In genomic region chr11:5954435-5954834, GRCm38 (mm10) we compare ENCODE assay signal across 14 mouse cellular contexts. TPM values are rescaled to one million over a fixed set of nuclear protein-coding genes. Genes with fewer than 3 reads are reported as not detected.
DNase-seq lines count a peak whose midpoint lies in the region; ATAC-seq and TF ChIP-seq lines count a peak whose summit lies in the region.
"Had no signal": no experiment of that assay in that cellular context is flagged by ENCODE, and none has a peak within 500 bp of the region (broad histone marks: within the 10 kb centered on the region; RNA-seq: fewer than 3 reads in every experiment).

No protein-coding gene starts in this region.

- DNase-seq in heart, postnatal 25 days (ENCODE audit: low spot score), result no peak
- DNase-seq in midbrain, postnatal 0 days (ENCODE audit: low spot score), result no peak
- DNase-seq in frontal cortex, postnatal 25 days (ENCODE audit: low spot score in 2 of 2), result no peak
- no peak for DNase-seq in adrenal gland, postnatal 4 days (ENCODE audit: low spot score in 2 of 2)
- DNase-seq in ovary, postnatal 36 days (ENCODE audit: low spot score), result no peak

- no peak for ATAC-seq in heart, embryonic 14.5 days (ENCODE audit: insufficient number of reproducible peaks, insufficient read depth, low FRiP score, low read depth)
- no peak for ATAC-seq in midbrain, embryonic 13.5 days
- ATAC-seq in midbrain, postnatal 0 days (ENCODE audit: low FRiP score), result no peak
- ATAC-seq in liver, embryonic 16.5 days (ENCODE audit: low read depth), result no peak

- peaks cover 3% of the 10 kb centered on the region for H3K36me3 ChIP-seq in heart, embryonic 14.5 days (ENCODE audit: control insufficient read depth, insufficient read depth, low read length)
- H3K36me3 ChIP-seq in midbrain, embryonic 13.5 days, result peaks cover 8% of the 10 kb centered on the region
- H3K36me3 ChIP-seq in midbrain, postnatal 0 days (ENCODE audit: insufficient read depth, low read length), result peaks cover 2% of the 10 kb centered on the region; the same call in 1 of the 2 replicates
- no peaks in the 10 kb centered on the region for H3K36me3 ChIP-seq in liver, embryonic 16.5 days (ENCODE audit: control insufficient read depth, insufficient read depth)

- H3K4me2 ChIP-seq in heart, embryonic 14.5 days (ENCODE audit: low read length), result peak overlapping the region; percentile 84
- no peak overlapping the region for H3K4me2 ChIP-seq in midbrain, embryonic 13.5 days (replicated peaks)
- H3K4me2 ChIP-seq in midbrain, postnatal 0 days (ENCODE audit: low read depth, low read length, poor library complexity, severe bottlenecking), result no peak overlapping the region
- peak overlapping the region; percentile 87; the same call in 1 of the 2 replicates for H3K4me2 ChIP-seq in liver, embryonic 16.5 days (ENCODE audit: low read depth, low read length)

- no peak for TF ChIP-seq CTCF in midbrain, postnatal 0 days (IDR thresholded peaks at IDR 0.05)

- no peaks in the 10 kb centered on the region for H3K27me3 ChIP-seq in heart, embryonic 14.5 days (ENCODE audit: control insufficient read depth, insufficient read depth, low read length)
- H3K27me3 ChIP-seq in midbrain, embryonic 13.5 days, result no peaks in the 10 kb centered on the region
- H3K27me3 ChIP-seq in midbrain, postnatal 0 days (ENCODE audit: insufficient read depth, low read length), result no peaks in the 10 kb centered on the region
- no peaks in the 10 kb centered on the region for H3K27me3 ChIP-seq in liver, embryonic 16.5 days (ENCODE audit: control insufficient read depth, insufficient read depth, low read depth, low read length)
- H3K27me3 ChIP-seq: embryonic facial prominence, embryonic 13.5 days; forebrain, embryonic 13.5 days had no signal

- no peaks in the 10 kb centered on the region for H3K9me3 ChIP-seq in heart, embryonic 14.5 days (ENCODE audit: control insufficient read depth, low read length)
- no peaks in the 10 kb centered on the region for H3K9me3 ChIP-seq in midbrain, embryonic 13.5 days
- no peaks in the 10 kb centered on the region for H3K9me3 ChIP-seq in midbrain, postnatal 0 days (ENCODE audit: low read length)
- H3K9me3 ChIP-seq in liver, embryonic 16.5 days (replicated peaks; ENCODE audit: control insufficient read depth, low read length), result no peaks in the 10 kb centered on the region
- H3K9me3 ChIP-seq: embryonic facial prominence, embryonic 13.5 days; forebrain, embryonic 13.5 days had no signal

- H3K27ac ChIP-seq in heart, embryonic 14.5 days (replicated peaks in 1 of 2; ENCODE audit: control insufficient read depth in 1 of 2, insufficient read depth in 1 of 2, low read depth in 2 of 2, low read length in 2 of 2), result peak overlapping the region in 1 of 2 experiments; percentile 90; a peak in 1 of 4 replicates
- H3K27ac ChIP-seq in midbrain, embryonic 13.5 days, result no peak overlapping the region
- no peak overlapping the region for H3K27ac ChIP-seq in midbrain, postnatal 0 days (ENCODE audit: low read depth, low read length)
- no peak overlapping the region for H3K27ac ChIP-seq in liver, embryonic 16.5 days (ENCODE audit: low read length)

- H3K9ac ChIP-seq in heart, embryonic 14.5 days (ENCODE audit: low read length), result no peak overlapping the region
- H3K9ac ChIP-seq in midbrain, embryonic 13.5 days (replicated peaks), result peak overlapping the region; percentile 97; the same call in 1 of the 2 replicates
- no peak overlapping the region for H3K9ac ChIP-seq in midbrain, postnatal 0 days (replicated peaks; ENCODE audit: low read length, poor library complexity, severe bottlenecking)
- H3K9ac ChIP-seq in liver, embryonic 16.5 days (ENCODE audit: low read depth, low read length), result no peak overlapping the region

- H3K4me1 ChIP-seq in heart, embryonic 14.5 days (ENCODE audit: control insufficient read depth in 2 of 2, insufficient read depth in 2 of 2, low read length in 2 of 2), result peaks cover 14 to 47% of the 10 kb centered on the region in 2 experiments
- H3K4me1 ChIP-seq in midbrain, embryonic 13.5 days (replicated peaks), result peaks cover 30% of the 10 kb centered on the region
- H3K4me1 ChIP-seq in midbrain, postnatal 0 days (ENCODE audit: insufficient read depth, low read length), result no peaks in the 10 kb centered on the region
- peaks cover 14% of the 10 kb centered on the region for H3K4me1 ChIP-seq in liver, embryonic 16.5 days (ENCODE audit: control insufficient read depth, low read depth, low read length)

- WGBS in heart, embryonic 14.5 days, result 65% methylated on average over 5 of the region's 5 CpGs
- 80% methylated on average over 5 of the region's 5 CpGs for WGBS in midbrain, embryonic 13.5 days
- WGBS in midbrain, postnatal 0 days, result 81% methylated on average over 5 of the region's 5 CpGs
- WGBS in liver, embryonic 16.5 days (ENCODE audit: insufficient replicate concordance), result 57% methylated on average over 5 of the region's 5 CpGs

- intact Hi-C loops in heart, postnatal 25 days (cut with DNase I), result loop anchor here (5.0 kb wide), 1 partner anchor 72 kb away; no protein-coding TSS in a partner anchor

- no peak overlapping the region for H3K4me3 ChIP-seq in heart, embryonic 14.5 days (ENCODE audit: control insufficient read depth in 1 of 2, insufficient read depth in 1 of 2, low read depth in 1 of 2, low read length in 2 of 2)
- no peak overlapping the region for H3K4me3 ChIP-seq in midbrain, embryonic 13.5 days (replicated peaks)
- no peak overlapping the region for H3K4me3 ChIP-seq in midbrain, postnatal 0 days (ENCODE audit: low read depth, low read length)
- no peak overlapping the region for H3K4me3 ChIP-seq in liver, embryonic 16.5 days (ENCODE audit: low read depth, low read length)

RNA-seq across cellular contexts. Expression of gene Ykt6, which starts 1.1 kb away (rescaled TPM):
- polyA plus RNA-seq in heart, embryonic 14.5 days (2014; fragmentation: Nextera tagmentation; extraction: Ambion mirVana), result 17.8 and 19.1 TPM in 2 replicates
- 10 to 100 TPM; 60.9 to 64.9 TPM for total RNA-seq in heart, postnatal 25 days (2021)
- 78.8 and 84.0 TPM in 2 replicates for polyA plus RNA-seq in midbrain, embryonic 13.5 days (2015; fragmentation: Nextera tagmentation; extraction: Ambion mirVana)
- total RNA-seq in midbrain, postnatal 0 days (2014; rRNA removed), result 148 and 151 TPM in 2 replicates
- polyA plus RNA-seq in midbrain, postnatal 0 days (2015; fragmentation: Nextera tagmentation; extraction: Ambion mirVana), result 87.0 and 89.0 TPM in 2 replicates
- polyA plus RNA-seq in liver, embryonic 16.5 days (2015; fragmentation: Nextera tagmentation; extraction: Ambion mirVana), result 16.8 and 17.7 TPM in 2 replicates
- total RNA-seq in adrenal gland, postnatal 4 days (2021), result 10 to 100 TPM; 97.9 to 98.2 TPM

RNA-seq across cellular contexts. Expression of gene Gck, which starts 4.6 kb away (rescaled TPM):
- polyA plus RNA-seq in heart, embryonic 14.5 days (2014; fragmentation: Nextera tagmentation; extraction: Ambion mirVana), result 0.39 and 0.65 TPM in 2 replicates
- 1 to 10 TPM; 7.4 to 9.4 TPM for total RNA-seq in heart, postnatal 25 days (2021)
- 6.1 and 6.8 TPM in 2 replicates for polyA plus RNA-seq in midbrain, embryonic 13.5 days (2015; fragmentation: Nextera tagmentation; extraction: Ambion mirVana)
- total RNA-seq in midbrain, postnatal 0 days (2014; rRNA removed), result 7.6 and 7.7 TPM in 2 replicates
- 13.2 and 14.1 TPM in 2 replicates for polyA plus RNA-seq in midbrain, postnatal 0 days (2015; fragmentation: Nextera tagmentation; extraction: Ambion mirVana)
- polyA plus RNA-seq in liver, embryonic 16.5 days (2015; fragmentation: Nextera tagmentation; extraction: Ambion mirVana), result 0.48 and 0.57 TPM in 2 replicates
- 1 to 10 TPM; 5.1 to 6.3 TPM for total RNA-seq in adrenal gland, postnatal 4 days (2021)
- total RNA-seq: hematopoietic stem cell, adult 5-6 weeks; megakaryocyte, adult 5-6 weeks had no signal

RNA-seq across cellular contexts. Expression of gene Myl7, which starts 55.9 kb away (rescaled TPM):
- 5,314 and 7,420 TPM in 2 replicates for polyA plus RNA-seq in heart, embryonic 14.5 days (2014; fragmentation: Nextera tagmentation; extraction: Ambion mirVana)
- total RNA-seq in heart, postnatal 25 days (2021), result 100 to 1,000 TPM; 742 to 813 TPM
- 0.39 and 0.50 TPM in 2 replicates for polyA plus RNA-seq in midbrain, embryonic 13.5 days (2015; fragmentation: Nextera tagmentation; extraction: Ambion mirVana)
- total RNA-seq in midbrain, postnatal 0 days (2014; rRNA removed), result not detected in 2 replicates
- polyA plus RNA-seq in midbrain, postnatal 0 days (2015; fragmentation: Nextera tagmentation; extraction: Ambion mirVana), result 0.31 TPM in 1 of 2 replicates, not detected in the other
- 4.3 and 4.8 TPM in 2 replicates for polyA plus RNA-seq in liver, embryonic 16.5 days (2015; fragmentation: Nextera tagmentation; extraction: Ambion mirVana)
- total RNA-seq in adrenal gland, postnatal 4 days (2021), result under 1 TPM; 0.56 to 0.76 TPM
- total RNA-seq: gastrocnemius, postnatal 14 days; hematopoietic stem cell, adult 5-6 weeks; megakaryocyte, adult 5-6 weeks; neutrophil, adult 5-6 weeks had no signal
- polyA plus RNA-seq: forebrain, embryonic 13.5 days had no signal

Comparison
In these comparisons a context has a peak if more than half of its experiments do, and no peak if none do; other contexts are left out.
1. H3K4me2 ChIP-seq: peak in heart, embryonic 14.5 days (single experiment) and liver, embryonic 16.5 days (single experiment); none in midbrain, embryonic 13.5 days (single experiment) and midbrain, postnatal 0 days (single experiment).
2. RNA of gene Myl7, which starts 55.9 kb away (polyA plus RNA-seq): 5,314 to 7,420 TPM in heart, embryonic 14.5 days; 4.3 to 4.8 TPM in liver, embryonic 16.5 days, 0.39 to 0.50 TPM in midbrain, embryonic 13.5 days and 0.31 TPM in midbrain, postnatal 0 days; every median in the first group is over 100 times any median in the second.